Mouse (Mus musculus): ENCODE measurements around the gene Map4k2.

GRCm38 (mm10) chr19:6299450-6300267 is 41.3 kb upstream of the Map4k2 start:
- no peak for TF ChIP-seq CTCF (IDR thresholded peaks at IDR 0.05; ENCODE audit: low read depth, low read length)
- no peak for TF ChIP-seq POLR2A (IDR thresholded peaks at IDR 0.05; ENCODE audit: borderline replicate concordance, low read depth, low read length)
